Mouse (Mus musculus) lung, postnatal 0 days (tissue): Measurements from ENCODE around the gene Plxna1.

Source experiments
- CTCF ChIP-seq: IDR thresholded peaks from 2 replicates; pipeline ENCODE4 v1.5.1; 2016; ENCODE audit warnings: antibody characterized with exemption, mild to moderate bottlenecking
- EP300 ChIP-seq: IDR thresholded peaks from 2 replicates; pipeline ENCODE4 v1.6.1; 2016; ENCODE audit warnings: antibody characterized with exemption, mild to moderate bottlenecking, control low read depth

GRCm38 (mm10) chr6:89285561-89286285, 76.7 kb downstream of the Plxna1 start:
- TF ChIP-seq EP300 = no peak
- no peak for TF ChIP-seq CTCF
